Mouse (Mus musculus) R1 (cell line): ENCODE measurements around the gene Prr30.
"Not testable (repeated sequence)": the region's sequence is repeated elsewhere in the genome, so short reads cannot be mapped to it uniquely, and the experiment has no call there.

Experiments
- DNase-seq: peaks from one replicate; pipeline ENCODE4 v3.0.0-alpha.2; 2018; ENCODE audit warnings: low read depth, low spot score

Gene Prr30

GRCm38 (mm10) chr14:101200230-101200629, at the start of gene Prr30:
Gene Prr30 (minus strand): TSS chr14:101200330.
- no peak for DNase-seq

GRCm38 (mm10) chr14:101246793-101247192, 46.7 kb upstream of the Prr30 start:
- DNase-seq = no peak

GRCm38 (mm10) chr14:101245706-101246105, 45.6 kb upstream of the Prr30 start:
- DNase-seq = no peak

- not testable (repeated sequence) for DNase-seq
These were observed 44.3 kb upstream of the Prr30 start for GRCm38 (mm10) chr14:101244441-101244840.

GRCm38 (mm10) chr14:101237965-101238364, 37.8 kb upstream of the Prr30 start:
- no peak for DNase-seq

GRCm38 (mm10) chr14:101229068-101229467, 28.9 kb upstream of the Prr30 start:
- no peak for DNase-seq

- no peak for DNase-seq
These were observed 22.2 kb upstream of the Prr30 start for GRCm38 (mm10) chr14:101222319-101222718.

- DNase-seq = no peak
These were observed 27.9 kb downstream of the Prr30 start for GRCm38 (mm10) chr14:101172258-101172657.
